Mouse (Mus musculus): Measurements from ENCODE around the gene Acsl6. TPM values are rescaled to one million over a fixed set of nuclear protein-coding genes. Genes with fewer than 3 reads are reported as not detected.

Acsl6 gene
- polyA plus RNA-seq (2012; ENCODE audit: insufficient read depth, low replicate concordance): not detected in 2 replicates

- no peak for TF ChIP-seq FLI1 (IDR thresholded peaks at IDR 0.05; ENCODE audit: low read length)
- no peak for TF ChIP-seq GATA1 (IDR thresholded peaks at IDR 0.05; ENCODE audit: borderline replicate concordance, low read length)
- no peaks in the 10 kb centered on the region for H3K36me3 ChIP-seq (replicated peaks; ENCODE audit: low read length)
- H3K4me3 ChIP-seq (replicated peaks): peak within 1 kb of the TSS; percentile 76
- peaks cover 14% of the 10 kb centered on the region for H3K9me3 ChIP-seq
- peaks cover 76% of the 10 kb centered on the region for H3K27me3 ChIP-seq (replicated peaks)
- peaks cover 11% of the 10 kb centered on the region for H3K4me1 ChIP-seq
Measured at GRCm38 (mm10) chr11:54303728-54304470, at the start of gene Acsl6. Gene Acsl6 (plus strand): TSS chr11:54303798.

DNA sequence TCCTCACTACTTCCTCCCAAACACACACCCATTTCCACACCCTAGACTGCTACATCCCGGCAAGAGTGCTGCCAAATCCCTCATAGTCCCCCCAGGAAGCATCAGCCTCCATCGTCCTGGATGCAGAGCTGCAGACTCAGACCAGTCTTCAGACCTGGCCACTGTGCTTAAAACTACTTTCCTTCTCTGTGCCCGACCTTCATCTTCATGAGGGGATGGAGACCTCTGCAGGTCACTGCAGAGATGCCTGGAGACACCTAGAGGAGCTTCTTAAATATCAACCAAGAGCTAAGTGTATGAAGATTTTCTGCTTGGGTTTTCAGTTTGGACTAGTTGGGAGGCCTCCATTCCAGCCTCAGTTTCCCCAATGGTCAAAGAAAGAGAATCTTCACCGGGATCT lies 49.5 kb upstream of the Acsl6 start:
- H3K4me1 ChIP-seq: peaks cover 28% of the 10 kb centered on the region
- H3K27me3 ChIP-seq (replicated peaks): peaks cover 70% of the 10 kb centered on the region
- H3K36me3 ChIP-seq (replicated peaks; ENCODE audit: low read length): no peaks in the 10 kb centered on the region
- no peak for TF ChIP-seq GATA1 (IDR thresholded peaks at IDR 0.05; ENCODE audit: borderline replicate concordance, low read length)
- TF ChIP-seq FLI1 (IDR thresholded peaks at IDR 0.05; ENCODE audit: low read length): no peak
- H3K4me3 ChIP-seq (replicated peaks): no peak overlapping the region
- H3K9me3 ChIP-seq: no peaks in the 10 kb centered on the region

DNA sequence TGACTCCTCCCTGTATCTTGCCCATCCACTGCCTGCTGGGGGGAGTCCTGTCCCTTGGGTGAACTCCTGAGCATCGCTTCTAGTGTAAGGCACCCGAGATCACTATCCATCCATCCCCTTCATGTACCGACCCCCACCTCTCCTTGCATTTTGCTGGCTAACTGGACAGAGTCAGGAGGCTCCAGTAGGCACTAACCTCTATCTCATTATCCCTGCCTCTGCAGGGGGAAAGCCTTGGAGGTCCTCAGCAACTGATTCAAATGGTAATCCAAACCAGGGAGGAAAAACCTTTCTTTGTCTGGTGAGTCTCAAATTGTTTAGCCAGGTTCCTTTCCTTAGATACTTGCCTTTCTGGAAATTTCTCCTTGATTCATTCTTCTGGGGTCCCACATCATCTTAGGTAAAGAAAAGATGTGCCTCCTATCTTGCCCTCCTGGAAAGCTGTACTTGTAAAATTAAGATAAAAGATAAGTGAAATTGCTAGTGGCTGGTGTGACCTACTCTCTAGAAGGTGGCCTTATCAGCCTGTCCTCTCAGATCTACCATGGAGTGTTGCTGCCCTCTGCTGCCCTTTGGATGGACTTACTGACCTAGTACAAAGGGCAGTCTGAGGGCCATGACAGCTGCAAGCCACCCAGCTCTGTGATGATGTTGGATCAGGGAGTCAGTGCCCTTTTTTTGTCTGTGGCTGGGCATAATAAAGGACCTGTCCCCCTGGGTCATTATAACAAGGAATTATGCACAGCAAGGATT lies 46.8 kb upstream of the Acsl6 start:
- Histone ChIP-seq H3K4me1 (peaks cover under 1% of the 10 kb centered on the region), H3K27me3 (replicated peaks) (peaks cover 53% of the 10 kb centered on the region), H3K9me3 (no peaks in the 10 kb centered on the region), H3K36me3 (replicated peaks; ENCODE audit: low read length) (no peaks in the 10 kb centered on the region), H3K4me3 (replicated peaks) (no peak overlapping the region)
- no peak for TF ChIP-seq FLI1 (IDR thresholded peaks at IDR 0.05; ENCODE audit: low read length)
- TF ChIP-seq GATA1 (IDR thresholded peaks at IDR 0.05; ENCODE audit: borderline replicate concordance, low read length): no peak

DNA sequence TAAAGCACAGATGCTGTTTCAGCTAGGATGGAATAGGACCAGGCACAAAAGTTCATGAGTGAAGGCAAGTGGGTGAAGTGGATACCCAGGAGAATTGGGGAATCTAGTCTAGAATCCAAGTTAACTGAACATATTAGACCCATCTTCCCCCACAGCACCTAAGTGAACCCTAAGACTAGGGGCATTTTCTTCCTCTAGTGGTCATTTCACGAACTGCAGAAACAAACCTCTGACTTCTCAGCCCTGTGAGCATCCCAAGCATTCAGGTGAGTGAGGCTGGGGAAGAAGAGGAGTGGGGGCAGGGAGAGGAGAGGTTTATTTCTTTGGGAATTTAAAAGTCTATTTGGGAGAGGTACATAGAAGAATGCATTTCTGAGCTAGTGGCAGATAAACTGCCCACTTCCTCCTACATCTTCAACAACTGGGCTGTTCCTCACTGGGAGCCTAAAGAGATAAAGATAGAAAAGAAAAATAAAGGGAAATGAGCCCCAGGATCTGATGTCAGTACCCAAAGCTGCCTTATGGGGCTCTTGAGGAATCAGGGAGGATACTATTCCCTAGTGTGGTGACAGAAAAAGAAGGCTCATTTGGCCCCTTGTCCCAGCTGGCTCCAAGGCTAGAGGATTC lies 40.1 kb upstream of the Acsl6 start:
- H3K4me3 ChIP-seq (replicated peaks): no peak overlapping the region
- H3K4me1 ChIP-seq: peaks cover 6% of the 10 kb centered on the region
- H3K36me3 ChIP-seq (replicated peaks; ENCODE audit: low read length): no peaks in the 10 kb centered on the region
- H3K27me3 ChIP-seq (replicated peaks): peaks cover 32% of the 10 kb centered on the region
- TF ChIP-seq FLI1 (IDR thresholded peaks at IDR 0.05; ENCODE audit: low read length): no peak
- no peak for TF ChIP-seq GATA1 (IDR thresholded peaks at IDR 0.05; ENCODE audit: borderline replicate concordance, low read length)
- no peaks in the 10 kb centered on the region for H3K9me3 ChIP-seq

GRCm38 (mm10) chr11:54264542-54264941 lies 39.1 kb upstream of the Acsl6 start:
- Histone ChIP-seq H3K4me1 (peaks cover 6% of the 10 kb centered on the region), H3K4me3 (replicated peaks) (no peak overlapping the region), H3K9me3 (no peaks in the 10 kb centered on the region), H3K36me3 (replicated peaks; ENCODE audit: low read length) (no peaks in the 10 kb centered on the region), H3K27me3 (replicated peaks) (peaks cover 32% of the 10 kb centered on the region)
- TF ChIP-seq GATA1 (IDR thresholded peaks at IDR 0.05; ENCODE audit: borderline replicate concordance, low read length): no peak
- no peak for TF ChIP-seq FLI1 (IDR thresholded peaks at IDR 0.05; ENCODE audit: low read length)

GRCm38 (mm10) chr11:54267177-54267576 lies 36.4 kb upstream of the Acsl6 start, which contains the start of gene Il3:
Gene Il3 (minus strand): TSS chr11:54267277.
- peaks cover 53% of the 10 kb centered on the region for H3K27me3 ChIP-seq (replicated peaks)
- peaks cover 7% of the 10 kb centered on the region; the same call in 1 of the 2 replicates for H3K9me3 ChIP-seq
- no peak within 1 kb of the TSS for H3K4me3 ChIP-seq (replicated peaks)
- H3K36me3 ChIP-seq (replicated peaks; ENCODE audit: low read length): no peaks in the 10 kb centered on the region
- H3K4me1 ChIP-seq: peaks cover 6% of the 10 kb centered on the region
- TF ChIP-seq GATA1 (IDR thresholded peaks at IDR 0.05; ENCODE audit: borderline replicate concordance, low read length) (no peak), FLI1 (IDR thresholded peaks at IDR 0.05; ENCODE audit: low read length) (no peak)

DNA sequence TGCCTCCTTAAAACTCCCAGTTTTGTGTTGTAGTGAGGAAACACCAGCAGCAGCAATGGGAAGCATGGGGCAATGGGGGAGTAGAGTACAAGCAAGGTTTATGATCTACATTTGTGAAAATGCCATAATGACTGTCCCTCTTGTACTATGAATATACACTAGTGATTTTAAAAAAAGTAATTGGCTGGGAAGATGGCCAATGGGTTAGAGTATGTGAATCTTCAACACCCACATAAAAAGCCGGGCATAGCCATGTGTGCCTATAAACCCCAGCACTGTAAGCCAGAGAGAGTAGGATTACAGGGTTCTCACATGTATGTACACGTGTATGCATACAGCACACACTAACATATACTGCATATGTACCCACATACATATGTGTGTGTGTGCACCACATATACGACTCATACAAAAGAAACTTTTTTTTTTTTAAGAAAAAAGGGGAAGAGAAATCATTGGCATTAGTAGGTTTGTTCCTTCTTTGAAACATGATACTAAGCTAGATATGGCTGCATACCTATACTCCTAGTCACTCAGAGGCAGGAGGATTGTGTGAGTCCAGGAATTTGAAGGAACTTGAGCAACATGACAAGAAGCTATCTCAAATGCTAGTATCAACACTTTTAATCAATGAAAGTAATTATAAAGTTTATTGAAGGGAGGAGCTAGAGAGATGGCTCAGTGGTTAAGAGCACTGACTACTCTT lies 34.3 kb upstream of the Acsl6 start:
- peaks cover 7% of the 10 kb centered on the region; the same call in 1 of the 2 replicates for H3K9me3 ChIP-seq
- H3K4me1 ChIP-seq: no peaks in the 10 kb centered on the region
- TF ChIP-seq FLI1 (IDR thresholded peaks at IDR 0.05; ENCODE audit: low read length) (no peak), GATA1 (IDR thresholded peaks at IDR 0.05; ENCODE audit: borderline replicate concordance, low read length) (no peak)
- no peak overlapping the region for H3K4me3 ChIP-seq (replicated peaks)
- H3K27me3 ChIP-seq (replicated peaks): peaks cover 57% of the 10 kb centered on the region
- H3K36me3 ChIP-seq (replicated peaks; ENCODE audit: low read length): no peaks in the 10 kb centered on the region

GRCm38 (mm10) chr11:54271437-54271949 lies 32.1 kb upstream of the Acsl6 start:
- H3K36me3 ChIP-seq (replicated peaks; ENCODE audit: low read length): no peaks in the 10 kb centered on the region
- H3K9me3 ChIP-seq: peaks cover 7% of the 10 kb centered on the region; the same call in 1 of the 2 replicates
- H3K4me1 ChIP-seq: no peaks in the 10 kb centered on the region
- TF ChIP-seq FLI1 (IDR thresholded peaks at IDR 0.05; ENCODE audit: low read length) (no peak), GATA1 (IDR thresholded peaks at IDR 0.05; ENCODE audit: borderline replicate concordance, low read length) (no peak)
- H3K27me3 ChIP-seq (replicated peaks): peaks cover 65% of the 10 kb centered on the region
- H3K4me3 ChIP-seq (replicated peaks): no peak overlapping the region

Data from megakaryocyte, embryonic 14.5 days (primary cell).